12 mouse cellular contexts compared by ENCODE assay signal in the genomic region with DNA sequence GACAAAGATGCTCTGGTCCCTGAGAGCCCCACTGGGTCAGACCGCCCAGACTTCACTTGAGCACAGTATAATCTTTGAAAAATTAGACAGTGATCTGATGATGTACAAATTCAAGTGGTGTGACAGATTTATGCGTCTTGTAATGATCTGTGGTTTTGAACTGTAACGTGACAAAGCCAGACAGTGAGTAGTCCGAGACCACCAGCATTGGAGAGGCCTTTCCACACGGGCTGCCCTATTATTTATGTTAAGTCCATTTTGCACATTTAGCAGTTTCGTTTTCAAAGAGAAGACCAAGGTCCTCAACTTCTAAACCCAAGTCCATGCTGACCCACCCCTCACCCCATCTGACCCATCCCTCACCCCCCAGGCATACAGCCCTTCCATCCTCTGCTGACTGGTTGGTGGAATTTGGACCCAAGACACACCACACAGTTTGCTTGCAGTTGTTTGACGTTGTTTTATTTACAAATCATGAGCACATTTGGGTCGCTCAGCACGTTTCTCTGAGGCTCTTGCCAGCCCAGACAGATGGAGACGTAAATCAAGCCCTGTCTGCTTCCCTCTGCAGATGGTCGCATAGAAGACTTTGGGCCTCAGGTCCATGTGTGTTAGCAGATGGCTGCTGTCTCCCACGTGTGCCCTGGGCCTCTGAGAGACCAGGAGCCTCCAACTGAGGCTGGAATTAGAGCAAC.
DNase-seq lines count a peak whose midpoint lies in the region; ATAC-seq and TF ChIP-seq lines count a peak whose summit lies in the region.
"Had no signal": no experiment of that assay in that cellular context is flagged by ENCODE, and none has a peak within 500 bp of the region (broad histone marks: within the 10 kb centered on the region; RNA-seq: fewer than 3 reads in every experiment).

No protein-coding gene starts in this region.

- no peak overlapping the region for H3K27ac ChIP-seq in kidney, embryonic 16.5 days (ENCODE audit: low read length)
- no peak overlapping the region for H3K27ac ChIP-seq in stomach, embryonic 16.5 days (ENCODE audit: low read length)
- no peak overlapping the region for H3K27ac ChIP-seq in stomach, postnatal 0 days (replicated peaks)
- H3K27ac ChIP-seq: midbrain, embryonic 12.5 days; neural tube, embryonic 13.5 days had no signal

- peak; percentile 48 for DNase-seq in kidney, postnatal 10 days
- no peak for DNase-seq in stomach, postnatal 0 days (ENCODE audit: low spot score)
- peak; percentile 79 to 86 for DNase-seq in cerebellum, postnatal 25 days
- DNase-seq in mesoderm, embryonic 11.5 days (ENCODE audit: low read depth, low spot score) = peak; percentile 50
- no peak for DNase-seq in spleen, postnatal 10 days (ENCODE audit: low spot score in 2 of 2)
- DNase-seq in gastrocnemius, postnatal 4 days (ENCODE audit: low spot score in 2 of 2) = no peak

- no peaks in the 10 kb centered on the region for H3K9me3 ChIP-seq in kidney, embryonic 16.5 days (ENCODE audit: low read length)
- H3K9me3 ChIP-seq in stomach, embryonic 16.5 days (replicated peaks; ENCODE audit: control insufficient read depth, low read length) = no peaks in the 10 kb centered on the region
- no peaks in the 10 kb centered on the region for H3K9me3 ChIP-seq in stomach, postnatal 0 days (ENCODE audit: control insufficient read depth, low read length)
- H3K9me3 ChIP-seq: heart, embryonic 12.5 days; midbrain, embryonic 12.5 days; neural tube, embryonic 13.5 days had no signal

- H3K4me1 ChIP-seq in kidney, embryonic 16.5 days (ENCODE audit: insufficient read depth, low read length) = no peaks in the 10 kb centered on the region
- no peaks in the 10 kb centered on the region for H3K4me1 ChIP-seq in stomach, embryonic 16.5 days (ENCODE audit: control insufficient read depth, insufficient read depth, low read length)
- H3K4me1 ChIP-seq in stomach, postnatal 0 days (replicated peaks; ENCODE audit: control insufficient read depth, insufficient read depth) = no peaks in the 10 kb centered on the region
- H3K4me1 ChIP-seq: heart, embryonic 12.5 days; midbrain, embryonic 12.5 days; neural tube, embryonic 13.5 days had no signal

- no peak overlapping the region for H3K4me3 ChIP-seq in kidney, embryonic 16.5 days (ENCODE audit: low read length)
- H3K4me3 ChIP-seq in stomach, embryonic 16.5 days (replicated peaks; ENCODE audit: low read length) = no peak overlapping the region
- no peak overlapping the region for H3K4me3 ChIP-seq in stomach, postnatal 0 days (ENCODE audit: low read depth, low read length)
- H3K4me3 ChIP-seq: heart, embryonic 12.5 days; midbrain, embryonic 12.5 days; neural tube, embryonic 13.5 days had no signal

- H3K36me3 ChIP-seq in kidney, embryonic 16.5 days (ENCODE audit: insufficient read depth, low read length) = no peaks in the 10 kb centered on the region
- no peaks in the 10 kb centered on the region for H3K36me3 ChIP-seq in stomach, embryonic 16.5 days (ENCODE audit: control insufficient read depth, insufficient read depth, low read length)
- no peaks in the 10 kb centered on the region for H3K36me3 ChIP-seq in stomach, postnatal 0 days (ENCODE audit: control insufficient read depth, insufficient read depth, low read length)
- H3K36me3 ChIP-seq: heart, embryonic 12.5 days; midbrain, embryonic 12.5 days; neural tube, embryonic 13.5 days had no signal

- TF ChIP-seq CTCF in stomach, postnatal 0 days (IDR thresholded peaks at IDR 0.05; ENCODE audit: low read depth) = no peak

- H3K4me2 ChIP-seq in kidney, embryonic 16.5 days (replicated peaks; ENCODE audit: low read depth, low read length) = no peak overlapping the region
- no peak overlapping the region for H3K4me2 ChIP-seq in stomach, embryonic 16.5 days (ENCODE audit: low read depth, low read length)
- H3K4me2 ChIP-seq in stomach, postnatal 0 days (replicated peaks; ENCODE audit: low read depth) = no peak overlapping the region
- H3K4me2 ChIP-seq: heart, embryonic 12.5 days; liver, embryonic 11.5 days; midbrain, embryonic 12.5 days; neural tube, embryonic 13.5 days had no signal

- H3K9ac ChIP-seq in kidney, embryonic 16.5 days (replicated peaks; ENCODE audit: low read length) = no peak overlapping the region
- no peak overlapping the region for H3K9ac ChIP-seq in stomach, embryonic 16.5 days (ENCODE audit: low read length)
- H3K9ac ChIP-seq in stomach, postnatal 0 days (ENCODE audit: low read length) = no peak overlapping the region
- H3K9ac ChIP-seq: heart, embryonic 12.5 days; midbrain, embryonic 12.5 days; neural tube, embryonic 13.5 days had no signal

- ATAC-seq in kidney, embryonic 16.5 days (ENCODE audit: low FRiP score, low TSS enrichment) = no peak
- ATAC-seq in stomach, embryonic 16.5 days (ENCODE audit: insufficient read depth, low FRiP score) = peak; percentile 37; the same call in 1 of the 2 replicates
- no peak; the same call in 1 of the 2 replicates for ATAC-seq in stomach, postnatal 0 days (ENCODE audit: low FRiP score, low TSS enrichment)

- 47% methylated on average over 12 of the region's 12 CpGs for WGBS in kidney, embryonic 16.5 days
- 48% methylated on average over 12 of the region's 12 CpGs for WGBS in stomach, embryonic 16.5 days
- 47% methylated on average over 12 of the region's 12 CpGs for WGBS in stomach, postnatal 0 days

- H3K27me3 ChIP-seq in kidney, embryonic 16.5 days (ENCODE audit: insufficient read depth, low read length) = no peaks in the 10 kb centered on the region
- H3K27me3 ChIP-seq in stomach, embryonic 16.5 days (ENCODE audit: control insufficient read depth, insufficient read depth, low read length) = no peaks in the 10 kb centered on the region
- H3K27me3 ChIP-seq in stomach, postnatal 0 days (ENCODE audit: control insufficient read depth, insufficient read depth, low read length) = no peaks in the 10 kb centered on the region
- H3K27me3 ChIP-seq: heart, embryonic 12.5 days; midbrain, embryonic 12.5 days; neural tube, embryonic 13.5 days had no signal

- no peak for TF ChIP-seq EP300 in stomach, postnatal 0 days (optimal IDR thresholded peaks at IDR 0.05)

Comparison
In these comparisons a context has a peak if more than half of its experiments do, and no peak if none do; other contexts are left out.
1. DNase-seq: peak in kidney, postnatal 10 days (single experiment), cerebellum, postnatal 25 days (2 of 2) and mesoderm, embryonic 11.5 days (single experiment); none in stomach, postnatal 0 days (single experiment), spleen, postnatal 10 days (0 of 2) and gastrocnemius, postnatal 4 days (0 of 2).